Mouse (Mus musculus) G1E (cell line): Measurements from ENCODE around the gene Cux1.

Source experiments
- CTCF ChIP-seq: IDR thresholded peaks from 2 replicates; pipeline ENCODE4 v1.5.1; 2012; ENCODE audit warnings: low read depth, low read length, inconsistent platforms, mixed read lengths
- GATA1 ChIP-seq: IDR thresholded peaks from 2 replicates; pipeline ENCODE4 v1.6.1; 2012; ENCODE audit warnings: borderline replicate concordance, low read length, inconsistent platforms, mixed read lengths

DNA sequence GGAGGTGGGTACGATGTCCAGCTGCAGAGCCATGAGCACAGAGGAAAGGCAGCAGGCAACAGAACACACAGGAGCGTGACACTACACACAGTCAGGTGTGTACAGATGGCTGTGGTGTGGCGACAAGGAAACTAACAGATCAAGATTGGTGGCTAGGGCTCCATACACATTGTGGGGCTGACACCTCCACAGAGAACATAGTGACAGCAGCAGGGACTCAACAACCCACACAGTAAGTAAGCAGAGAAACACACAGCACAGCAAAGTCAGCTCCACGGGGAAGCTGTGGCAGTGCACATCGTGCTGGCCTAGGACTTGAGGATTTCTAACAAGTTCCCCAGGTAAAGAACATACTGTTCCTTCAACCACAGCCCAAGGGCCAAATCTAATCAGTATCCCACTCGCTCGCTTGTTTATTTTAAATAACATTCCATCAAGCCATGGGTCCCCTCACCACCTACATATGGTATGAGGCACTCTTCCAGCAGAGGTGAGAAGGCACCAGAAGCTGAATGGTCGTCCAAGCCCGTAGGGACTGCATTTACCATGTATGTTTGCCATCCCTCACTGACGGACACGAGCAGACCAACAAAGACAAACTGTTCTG, 108.3 kb downstream of the Cux1 start:
- TF ChIP-seq CTCF (no peak), GATA1 (no peak)
